Mouse (Mus musculus) MEL (cell line): Measurements from ENCODE around the gene Ddx3x. TPM values are rescaled to one million over a fixed set of nuclear protein-coding genes. Genes with fewer than 3 reads are reported as not detected.

ENCODE experiments used
- DNase-seq: peaks from one replicate; pipeline ENCODE4 v3.0.0; 2011; ENCODE audit warnings: low read depth, low spot score
- H3K27ac ChIP-seq: 2 replicates; pipeline ENCODE4 v1.5.1; 2012; ENCODE audit warnings: low read depth, mild to moderate bottlenecking, control low read depth, low read length, moderate library complexity; ENCODE audit not compliant: control insufficient read depth
- H3K27me3 ChIP-seq, 2 experiments: fragments of 150-350 bp in 1 of 2; sonication (generic) in 1 of 2; 2 replicates each; pipeline ENCODE4 v1.6.1; 2012; ENCODE audit warnings: low read length in 2 of 2, mild to moderate bottlenecking in 2 of 2, improper control_type of control experiment in 1 of 2, moderate library complexity in 1 of 2; ENCODE audit not compliant: insufficient read depth in 2 of 2, control insufficient read depth in 1 of 2
- H3K36me3 ChIP-seq, 2 experiments: 2 replicates each; pipeline ENCODE4 v1.6.1; 2012 to 2014; ENCODE audit warnings: low read length in 2 of 2, improper control_type of control experiment in 1 of 2, inconsistent platforms in 1 of 2, mild to moderate bottlenecking in 1 of 2; ENCODE audit not compliant: insufficient read depth in 2 of 2, control insufficient read depth in 1 of 2
- H3K4me1 ChIP-seq, 2 experiments: fragments of 150-350 bp in 1 of 2; sonication (generic) in 1 of 2; 2 replicates each; pipeline ENCODE4 v1.6.1; 2012; ENCODE audit warnings: low read length in 2 of 2, improper control_type of control experiment in 1 of 2, mild to moderate bottlenecking in 1 of 2; ENCODE audit not compliant: insufficient read depth in 2 of 2, control insufficient read depth in 1 of 2
- H3K4me3 ChIP-seq, 2 experiments: fragments of 150-350 bp in 1 of 2; sonication (generic) in 1 of 2; 2 replicates each; pipeline ENCODE4 v1.5.1; 2012; ENCODE audit warnings: low read depth in 2 of 2, low read length in 2 of 2, mild to moderate bottlenecking in 2 of 2, moderate library complexity in 2 of 2, control low read depth in 1 of 2, improper control_type of control experiment in 1 of 2; ENCODE audit not compliant: control insufficient read depth in 1 of 2, insufficient read depth in 1 of 2
- H3K79me2 ChIP-seq: 2 replicates; pipeline ENCODE4 v1.6.1; 2012; ENCODE audit warnings: mild to moderate bottlenecking, low read length, moderate library complexity; ENCODE audit not compliant: control insufficient read depth, poor library complexity, insufficient read depth
- H3K9ac ChIP-seq: 2 replicates; pipeline ENCODE4 v1.6.1; 2012; ENCODE audit warnings: low read depth, mild to moderate bottlenecking, control low read depth, low read length, moderate library complexity; ENCODE audit not compliant: control insufficient read depth, poor library complexity, severe bottlenecking
- H3K9me3 ChIP-seq: fragments of 150-350 bp; sonication (generic); replicated peaks from 2 replicates; pipeline ENCODE4 v1.6.1; 2012; ENCODE audit warnings: mild to moderate bottlenecking, low read length, improper control_type of control experiment, moderate library complexity; ENCODE audit not compliant: insufficient read depth
- BHLHE40 ChIP-seq: IDR thresholded peaks from 2 replicates; pipeline ENCODE4 v1.6.1; 2012; ENCODE audit warnings: low read depth, mild to moderate bottlenecking, inconsistent platforms, low read length, improper control_type of control experiment, borderline replicate concordance
- CHD2 ChIP-seq: IDR thresholded peaks from 2 replicates; pipeline ENCODE4 v1.6.1; 2011; ENCODE audit warnings: low read length, improper control_type of control experiment
- ELF1 ChIP-seq: IDR thresholded peaks from 2 replicates; pipeline ENCODE4 v1.6.1; 2014; ENCODE audit warnings: low read depth, mild to moderate bottlenecking, inconsistent platforms, low read length, improper control_type of control experiment, moderate library complexity
- EP300 ChIP-seq, 2 experiments: IDR thresholded peaks; 2 replicates each; pipeline ENCODE4 v1.6.1; 2011; ENCODE audit warnings: improper control_type of control experiment in 2 of 2, low read length in 2 of 2, low read depth in 1 of 2, mild to moderate bottlenecking in 1 of 2
- GATA1 ChIP-seq: IDR thresholded peaks from 2 replicates; pipeline ENCODE4 v1.6.1; 2011; ENCODE audit warnings: low read depth, low read length, improper control_type of control experiment
- KAT2A ChIP-seq: conservative IDR thresholded peaks from 2 replicates; pipeline ENCODE4 v1.6.1; 2012; ENCODE audit warnings: low read depth, low read length, improper control_type of control experiment, inconsistent platforms
- MAFK ChIP-seq: IDR thresholded peaks from 2 replicates; pipeline ENCODE4 v1.6.1; 2011; ENCODE audit warnings: low read depth, mild to moderate bottlenecking, low read length, improper control_type of control experiment, borderline replicate concordance
- MAX ChIP-seq: IDR thresholded peaks from 2 replicates; pipeline ENCODE4 v1.6.1; 2011; ENCODE audit warnings: low read length, improper control_type of control experiment
- MEF2A ChIP-seq: IDR thresholded peaks from 2 replicates; pipeline ENCODE4 v1.6.1; 2014; ENCODE audit warnings: low read depth, mild to moderate bottlenecking, inconsistent platforms, low read length, improper control_type of control experiment; ENCODE audit not compliant: poor library complexity, insufficient replicate concordance, severe bottlenecking; ENCODE audit errors: extremely low read depth
- MXI1 ChIP-seq: IDR thresholded peaks from 2 replicates; pipeline ENCODE4 v1.6.1; 2011; ENCODE audit warnings: mild to moderate bottlenecking, low read depth, low read length, improper control_type of control experiment
- MYB ChIP-seq: IDR thresholded peaks from 2 replicates; pipeline ENCODE4 v1.6.1; 2011; ENCODE audit warnings: mild to moderate bottlenecking, low read depth, low read length, improper control_type of control experiment
- MYC ChIP-seq: IDR thresholded peaks from 2 replicates; pipeline ENCODE4 v1.6.1; 2011; ENCODE audit warnings: low read depth, mild to moderate bottlenecking, low read length, improper control_type of control experiment, moderate library complexity
- RCOR1 ChIP-seq: IDR thresholded peaks from 2 replicates; pipeline ENCODE4 v1.6.1; 2012; ENCODE audit warnings: low read depth, mild to moderate bottlenecking, inconsistent platforms, low read length, improper control_type of control experiment
- SMC3 ChIP-seq: IDR thresholded peaks from 2 replicates; pipeline ENCODE4 v1.6.1; 2011; ENCODE audit warnings: low read depth, low read length, improper control_type of control experiment
- TAL1 ChIP-seq: IDR thresholded peaks from 2 replicates; pipeline ENCODE4 v1.6.1; 2012; ENCODE audit warnings: mild to moderate bottlenecking, inconsistent platforms, low read length, moderate library complexity, mixed read lengths
- TBP ChIP-seq: IDR thresholded peaks from 2 replicates; pipeline ENCODE4 v1.8.0; 2011; ENCODE audit warnings: low read depth, low read length, improper control_type of control experiment
- TCF12 ChIP-seq: IDR thresholded peaks from 2 replicates; pipeline ENCODE4 v1.6.1; 2014; ENCODE audit warnings: low read depth, mild to moderate bottlenecking, inconsistent platforms, low read length, improper control_type of control experiment, moderate library complexity
- polyA plus RNA-seq, 2 experiments: library from polyadenylated mRNA; stranded (reverse) in 1 of 2; unstranded in 1 of 2; fragments of >175 nt in 1 of 2; fragments of >200 nt in 1 of 2; gene quantifications; 2 replicates each; pipeline versions ENCODE4 v1.2.1 to v1.2.4; 2012; ENCODE audit warnings: low replicate concordance in 2 of 2, low read depth in 1 of 2; ENCODE audit not compliant: insufficient read length in 2 of 2, insufficient read depth in 1 of 2, missing spikeins in 1 of 2
- total RNA-seq: library from RNA; depleted of rRNA; stranded (reverse); fragments of 300-350 nt; gene quantifications from 2 replicates; pipeline ENCODE4 v1.2.3, GENCODE M21; 2012

The Ddx3x gene
- total and polyA plus RNA-seq, 3 experiments, result 146 to 275 (median 267) TPM

GRCm38 (mm10) chrX:13234709-13235108 lies 46.1 kb upstream of the Ddx3x start:
- Histone ChIP-seq H3K4me1 (peaks cover 27 to 38% of the 10 kb centered on the region in 2 experiments), H3K9me3 (no peaks in the 10 kb centered on the region), H3K79me2 (peaks cover 2% of the 10 kb centered on the region; the same call in 1 of the 2 replicates), H3K27me3 (no peaks in the 10 kb centered on the region)
- no peak for TF ChIP-seq TBP
- TF ChIP-seq BHLHE40, result no peak
- no peak for TF ChIP-seq RCOR1
- no peak for TF ChIP-seq MAFK
- TF ChIP-seq GATA1, result 0 out of 2 replicates have a peak, but pooled peaks have one; percentile 20
- peak; percentile 53; the same call in 1 of the 2 replicates for TF ChIP-seq TCF12
- peak; percentile 42; the same call in 1 of the 2 replicates for TF ChIP-seq TAL1
- TF ChIP-seq EP300 (IDR thresholded peaks at IDR 0.05; ENCODE audit: low read depth in 1 of 2, low read length in 2 of 2), result peak; percentile 52 to 64; a peak in 2 of 4 replicates
- TF ChIP-seq, all 39 proteins: peak for 4
- DNase-seq, result peak; percentile 49
- H3K36me3 ChIP-seq, result peaks cover 0 to 32% of the 10 kb centered on the region in 2 experiments; a peak in 2 of 4 replicates
- H3K9ac ChIP-seq, result no peak overlapping the region
- H3K27ac ChIP-seq, result peak overlapping the region; percentile 60
- no peak overlapping the region for H3K4me3 ChIP-seq

- H3K27ac ChIP-seq, result no peak overlapping the region
- H3K4me3 ChIP-seq, result no peak overlapping the region
- no peaks in the 10 kb centered on the region for H3K9me3 ChIP-seq
- peak overlapping the region; percentile 2; the same call in 1 of the 2 replicates for H3K9ac ChIP-seq
- H3K36me3 ChIP-seq, result peaks cover 0 to 38% of the 10 kb centered on the region in 2 experiments; a peak in 2 of 4 replicates
- TF ChIP-seq MYB (no peak), TCF12 (no peak), MAX (no peak), KAT2A (0 out of 2 replicates have a peak, but pooled peaks have one; percentile 28), MXI1 (0 out of 2 replicates have a peak, but pooled peaks have one; percentile 24), MYC (no peak), MAFK (no peak), CHD2 (no peak), TAL1 (no peak)
- H3K4me1 ChIP-seq, result peaks cover 28 to 44% of the 10 kb centered on the region in 2 experiments
- no peaks in the 10 kb centered on the region for H3K27me3 ChIP-seq
- DNase-seq, result peak; percentile 54
- peaks cover 2% of the 10 kb centered on the region; the same call in 1 of the 2 replicates for H3K79me2 ChIP-seq
Observed at GRCm38 (mm10) chrX:13236100-13236568, 44.6 kb upstream of the Ddx3x start.

- no peak overlapping the region for H3K9ac ChIP-seq
- no peak overlapping the region for H3K4me3 ChIP-seq
- H3K27ac ChIP-seq, result no peak overlapping the region
- no peaks in the 10 kb centered on the region for H3K27me3 ChIP-seq
- H3K36me3 ChIP-seq, result peaks cover 0 to 22% of the 10 kb centered on the region in 2 experiments; a peak in 2 of 4 replicates
- H3K79me2 ChIP-seq, result peaks cover 15% of the 10 kb centered on the region; the same call in 1 of the 2 replicates
- DNase-seq, result no peak
- no peaks in the 10 kb centered on the region for H3K9me3 ChIP-seq
- TF ChIP-seq SMC3, result no peak
- no peak for TF ChIP-seq MEF2A
- TF ChIP-seq ELF1, result no peak
- TF ChIP-seq MYB, result no peak
- no peak for TF ChIP-seq MAFK
- TF ChIP-seq TBP, result no peak
- peaks cover 14 to 29% of the 10 kb centered on the region in 2 experiments for H3K4me1 ChIP-seq
Observed at GRCm38 (mm10) chrX:13239455-13239854, 41.3 kb upstream of the Ddx3x start.
